Mouse (Mus musculus): ENCODE measurements around the gene Lrrc4b.
A peak's percentile ranks its signal among the peaks of the same experiment; 100 is the strongest.

Gene Lrrc4b

GRCm38 (mm10) chr7:44437188-44437587 lies 8.4 kb downstream of the Lrrc4b start:
- no peak for DNase-seq

GRCm38 (mm10) chr7:44437933-44438332 lies 9.1 kb downstream of the Lrrc4b start:
- DNase-seq = no peak

GRCm38 (mm10) chr7:44439696-44440095 lies 10.9 kb downstream of the Lrrc4b start:
- DNase-seq = no peak

GRCm38 (mm10) chr7:44440479-44440878 lies 11.7 kb downstream of the Lrrc4b start:
- DNase-seq = no peak

GRCm38 (mm10) chr7:44441180-44441579 lies 12.4 kb downstream of the Lrrc4b start:
- no peak for DNase-seq

DNA sequence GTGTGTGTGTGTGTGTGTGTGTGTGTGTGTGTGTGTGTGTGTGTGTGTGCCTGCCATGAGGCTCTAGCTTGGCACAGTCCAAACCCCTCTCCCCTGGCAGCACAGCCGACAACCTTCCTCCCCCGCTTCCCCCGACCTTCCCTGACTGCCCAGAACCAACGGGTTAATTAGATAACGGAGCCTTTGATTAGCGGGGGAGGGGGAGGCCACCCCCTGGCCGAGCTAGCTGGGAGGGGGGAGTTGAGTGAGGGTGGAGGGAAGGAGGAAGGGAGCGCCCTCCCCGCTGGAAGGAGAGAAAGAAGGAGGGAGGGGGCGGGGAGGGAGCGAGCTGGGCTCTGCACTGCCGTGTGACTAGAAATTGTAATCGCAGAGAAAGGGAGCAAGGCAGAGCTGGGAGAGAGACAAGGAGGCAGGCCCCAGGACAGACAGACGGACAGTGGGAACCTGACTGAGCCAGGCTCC lies 12.9 kb downstream of the Lrrc4b start:
- DNase-seq = peak; percentile 79

DNA sequence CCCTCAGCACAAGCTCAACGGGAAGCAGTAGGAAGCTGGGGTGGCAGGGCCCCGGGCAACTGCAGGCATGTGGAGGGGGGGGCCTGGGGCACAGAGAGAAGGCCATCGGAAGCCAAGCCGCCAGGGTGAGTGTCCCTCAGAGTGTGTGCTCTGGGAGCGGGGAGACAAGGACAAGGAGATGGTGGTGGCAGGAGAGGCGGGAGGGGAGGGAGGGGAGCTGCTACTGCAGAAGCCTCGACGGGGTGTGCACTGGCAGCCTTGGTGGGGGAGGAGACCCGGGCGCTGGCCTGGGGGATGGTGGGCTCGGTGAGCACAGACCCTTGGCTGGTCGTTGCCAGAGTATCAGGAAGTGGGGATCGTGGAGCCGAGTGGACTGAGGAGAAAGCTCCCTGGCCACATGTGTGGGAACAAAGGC lies 13.6 kb downstream of the Lrrc4b start:
- no peak for DNase-seq

- DNase-seq = no peak
Observed at GRCm38 (mm10) chr7:44443268-44444173, 14.7 kb downstream of the Lrrc4b start.

DNA sequence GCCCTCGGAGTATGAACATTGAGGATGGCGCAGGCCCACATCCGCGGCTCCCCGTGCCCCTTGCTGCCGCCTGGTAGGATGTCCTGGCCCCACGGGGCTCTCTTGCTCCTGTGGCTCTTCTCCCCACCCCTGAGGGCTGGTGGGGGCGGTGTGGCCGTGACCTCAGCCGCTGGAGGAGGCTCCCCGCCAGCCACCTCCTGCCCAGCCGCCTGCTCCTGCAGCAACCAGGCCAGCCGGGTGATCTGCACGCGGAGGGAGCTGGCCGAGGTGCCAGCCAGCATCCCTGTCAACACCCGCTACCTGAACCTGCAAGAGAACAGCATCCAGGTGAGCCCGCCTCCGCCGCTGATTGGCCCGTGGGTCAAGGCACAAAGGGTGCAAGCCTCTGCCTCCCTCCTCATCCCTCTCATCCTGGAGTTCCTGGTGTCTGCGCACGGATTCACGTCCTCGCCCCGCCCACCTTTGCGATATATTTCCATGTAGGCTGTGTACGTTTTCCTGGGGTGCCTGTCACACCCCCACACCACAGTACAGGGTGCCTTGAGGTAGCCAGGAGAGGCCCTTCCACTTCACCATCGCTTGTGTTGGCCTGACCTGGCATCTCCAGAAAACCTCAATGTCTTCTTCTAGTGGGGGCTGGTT lies 16.2 kb downstream of the Lrrc4b start:
- DNase-seq = no peak

GRCm38 (mm10) chr7:44445528-44445923 lies 16.7 kb downstream of the Lrrc4b start:
- DNase-seq = no peak

GRCm38 (mm10) chr7:44446070-44446855 lies 17.4 kb downstream of the Lrrc4b start:
- no peak for DNase-seq

DNA sequence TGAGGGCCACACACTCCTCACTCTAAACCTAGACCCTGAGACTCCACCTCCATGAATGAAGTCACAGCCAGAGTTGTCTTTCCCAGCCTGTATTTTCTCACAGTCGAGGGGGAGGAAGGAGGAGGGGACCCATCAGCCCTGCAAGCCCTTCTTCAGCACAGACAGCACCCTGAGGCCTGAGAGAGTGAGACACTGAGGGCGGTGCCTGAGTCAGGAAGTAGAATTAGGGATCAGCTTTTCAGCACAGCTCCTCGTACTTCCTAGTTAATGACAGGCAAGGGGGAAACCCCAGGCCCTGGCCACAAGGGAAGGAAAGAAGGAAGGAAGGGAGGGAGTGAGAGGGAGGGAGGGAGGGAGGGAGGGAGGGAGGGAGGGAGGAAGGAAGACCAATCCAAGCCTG lies 24.4 kb downstream of the Lrrc4b start:
- no peak for DNase-seq

GRCm38 (mm10) chr7:44456302-44456701 lies 27.5 kb downstream of the Lrrc4b start:
- DNase-seq = peak; percentile 1

- peak; percentile 2 for DNase-seq
Observed at GRCm38 (mm10) chr7:44460067-44460466, 31.2 kb downstream of the Lrrc4b start.

DNA sequence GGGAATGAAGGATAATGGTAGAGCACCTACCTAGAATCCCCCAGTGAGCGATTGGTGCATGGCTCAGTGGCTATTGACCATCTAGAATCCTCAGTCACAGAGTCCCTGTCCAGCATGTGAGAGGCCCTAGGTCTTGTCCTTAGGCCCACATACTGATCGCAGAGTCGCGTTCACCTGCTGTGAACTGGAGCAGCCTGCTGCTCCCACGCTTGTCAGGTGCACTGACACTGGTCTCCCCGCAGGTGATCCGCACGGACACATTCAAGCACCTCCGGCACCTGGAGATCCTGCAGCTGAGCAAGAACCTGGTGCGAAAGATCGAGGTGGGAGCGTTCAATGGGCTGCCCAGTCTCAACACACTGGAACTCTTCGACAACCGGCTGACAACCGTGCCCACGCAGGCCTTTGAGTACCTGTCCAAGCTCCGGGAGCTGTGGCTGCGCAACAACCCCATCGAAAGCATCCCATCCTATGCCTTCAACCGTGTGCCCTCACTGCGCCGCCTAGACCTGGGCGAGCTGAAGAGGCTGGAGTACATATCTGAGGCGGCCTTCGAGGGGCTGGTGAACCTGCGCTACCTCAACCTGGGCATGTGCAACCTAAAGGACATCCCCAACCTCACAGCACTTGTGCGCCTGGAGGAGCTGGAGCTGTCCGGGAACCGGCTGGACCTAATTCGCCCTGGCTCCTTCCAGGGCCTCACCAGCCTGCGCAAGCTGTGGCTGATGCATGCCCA lies 32.1 kb downstream of the Lrrc4b start:
- peak; percentile 3 for DNase-seq

DNA sequence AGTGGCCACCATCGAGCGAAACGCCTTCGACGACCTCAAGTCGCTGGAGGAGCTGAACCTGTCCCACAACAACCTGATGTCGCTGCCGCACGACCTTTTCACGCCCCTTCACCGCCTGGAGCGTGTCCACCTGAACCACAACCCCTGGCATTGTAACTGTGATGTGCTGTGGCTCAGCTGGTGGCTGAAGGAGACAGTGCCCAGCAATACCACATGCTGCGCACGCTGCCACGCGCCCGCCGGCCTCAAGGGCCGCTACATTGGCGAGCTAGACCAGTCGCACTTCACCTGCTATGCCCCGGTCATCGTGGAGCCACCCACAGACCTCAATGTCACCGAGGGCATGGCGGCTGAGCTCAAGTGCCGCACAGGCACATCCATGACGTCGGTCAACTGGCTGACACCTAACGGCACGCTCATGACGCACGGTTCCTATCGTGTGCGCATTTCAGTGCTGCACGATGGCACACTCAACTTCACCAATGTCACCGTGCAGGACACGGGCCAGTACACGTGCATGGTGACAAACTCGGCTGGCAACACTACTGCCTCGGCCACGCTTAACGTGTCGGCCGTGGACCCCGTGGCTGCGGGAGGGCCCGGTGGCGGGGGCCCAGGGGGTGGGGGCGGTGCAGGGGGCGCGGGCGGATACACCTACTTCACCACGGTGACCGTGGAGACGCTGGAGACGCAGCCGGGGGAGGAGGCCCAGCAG lies 32.8 kb downstream of the Lrrc4b start:
- DNase-seq = peak; percentile 27

DNA sequence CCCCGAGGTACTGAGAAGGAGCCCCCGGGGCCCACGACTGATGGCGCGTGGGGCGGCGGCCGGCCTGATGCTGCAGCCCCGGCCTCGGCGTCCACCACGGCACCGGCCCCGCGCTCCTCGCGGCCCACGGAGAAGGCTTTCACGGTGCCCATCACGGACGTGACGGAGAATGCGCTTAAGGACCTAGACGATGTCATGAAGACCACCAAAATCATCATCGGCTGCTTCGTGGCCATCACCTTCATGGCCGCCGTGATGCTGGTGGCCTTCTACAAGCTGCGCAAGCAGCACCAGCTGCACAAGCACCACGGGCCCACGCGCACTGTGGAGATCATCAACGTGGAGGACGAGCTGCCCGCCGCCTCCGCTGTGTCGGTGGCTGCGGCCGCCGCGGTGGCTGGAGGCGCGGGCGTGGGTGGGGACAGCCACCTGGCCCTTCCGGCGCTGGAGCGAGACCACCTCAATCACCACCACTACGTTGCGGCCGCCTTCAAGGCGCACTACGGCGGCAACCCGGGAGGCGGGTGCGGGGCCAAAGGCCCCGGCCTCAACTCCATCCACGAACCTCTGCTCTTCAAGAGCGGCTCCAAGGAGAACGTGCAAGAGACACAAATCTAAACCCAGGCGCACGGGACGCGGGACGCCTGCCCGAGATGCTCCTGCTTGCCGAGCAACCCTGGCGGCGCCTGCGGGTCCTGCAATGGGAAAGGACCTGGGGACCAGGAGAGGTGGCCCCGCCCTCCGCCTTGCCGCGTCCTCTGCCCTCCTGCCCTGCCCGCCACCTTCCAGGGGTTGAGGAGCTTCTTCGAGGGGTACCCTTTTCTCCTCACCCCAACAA lies 33.6 kb downstream of the Lrrc4b start:
- peak; percentile 32 for DNase-seq

DNA sequence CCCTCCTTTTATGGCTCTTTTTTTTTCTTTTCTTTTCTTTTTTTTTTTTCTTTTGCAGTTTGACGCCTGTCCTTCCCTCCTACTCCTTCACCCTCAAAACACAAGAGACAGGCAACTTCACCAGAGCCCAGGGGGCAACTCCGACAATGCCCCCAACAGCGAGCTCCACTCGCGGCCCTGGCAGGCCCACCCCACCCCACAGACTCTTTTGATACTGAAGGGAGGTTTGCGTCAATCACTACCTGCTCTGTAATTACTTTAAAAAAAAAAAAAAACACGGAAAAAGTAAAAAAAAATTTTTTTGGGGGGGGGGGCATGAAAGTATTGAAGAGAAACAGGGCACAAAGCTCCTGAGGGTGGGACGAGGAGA lies 34.2 kb downstream of the Lrrc4b start:
- DNase-seq = peak; percentile 2

- peak; percentile 23 for DNase-seq
Observed at GRCm38 (mm10) chr7:44463556-44464225, 34.9 kb downstream of the Lrrc4b start.

GRCm38 (mm10) chr7:44464511-44464910 lies 35.7 kb downstream of the Lrrc4b start:
- DNase-seq = peak; percentile 93

Data from layer of hippocampus, adult 9-11 months (tissue).